Mouse (Mus musculus): Measurements from ENCODE around the gene Alox5ap.

Gene Alox5ap

DNA sequence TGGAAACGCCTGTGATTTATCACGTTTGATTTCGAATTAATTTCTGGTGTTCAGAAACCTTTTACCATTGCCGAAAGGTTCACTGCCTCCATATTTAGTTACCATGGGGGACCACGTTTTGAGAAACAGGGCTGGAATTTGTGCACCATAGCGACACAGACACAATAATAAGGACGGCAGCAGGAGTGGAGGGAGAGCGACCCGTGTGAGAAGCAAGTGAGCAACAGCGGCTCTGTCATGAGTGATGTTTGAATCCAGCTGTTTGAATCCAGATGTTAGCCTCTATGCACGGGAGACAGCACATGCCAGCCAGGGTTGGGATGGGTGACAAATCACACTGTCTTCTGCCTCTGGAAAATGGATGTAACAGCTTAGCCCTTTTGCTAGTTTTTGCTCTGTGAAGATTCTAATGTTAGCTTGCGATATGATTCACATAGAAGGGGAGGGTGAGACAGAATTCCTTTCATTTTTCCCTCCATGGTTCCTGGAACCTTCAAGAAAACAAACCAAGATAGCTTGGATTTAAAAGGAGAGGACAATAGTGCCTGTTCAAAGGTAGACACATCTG is 50.0 kb downstream of the Alox5ap start:
- no peak for DNase-seq (ENCODE audit: low spot score)

DNA sequence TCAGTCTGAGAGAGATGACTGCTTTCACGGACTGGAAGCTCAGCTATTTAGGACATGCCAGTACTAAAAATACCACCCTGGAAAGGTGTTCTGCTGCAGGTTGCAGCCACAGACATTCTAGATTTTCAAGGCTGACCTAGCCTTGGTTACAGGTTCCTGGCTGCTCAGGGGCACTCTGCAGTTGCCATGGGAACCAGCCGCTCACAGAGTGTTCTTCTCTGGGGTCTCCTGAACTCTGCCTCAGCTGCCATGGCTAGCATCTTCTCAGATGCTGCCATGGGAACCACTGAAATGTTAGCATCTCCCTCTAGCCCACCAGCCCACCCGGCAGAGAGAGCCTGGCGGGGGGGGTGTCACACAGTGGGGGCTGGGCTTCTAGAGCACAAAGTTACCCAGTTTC is 52.4 kb downstream of the Alox5ap start:
- DNase-seq (ENCODE audit: low spot score) = no peak

GRCm38 (mm10) chr5:149319874-149320323 is 55.3 kb downstream of the Alox5ap start:
- no peak for DNase-seq (ENCODE audit: low spot score)

DNA sequence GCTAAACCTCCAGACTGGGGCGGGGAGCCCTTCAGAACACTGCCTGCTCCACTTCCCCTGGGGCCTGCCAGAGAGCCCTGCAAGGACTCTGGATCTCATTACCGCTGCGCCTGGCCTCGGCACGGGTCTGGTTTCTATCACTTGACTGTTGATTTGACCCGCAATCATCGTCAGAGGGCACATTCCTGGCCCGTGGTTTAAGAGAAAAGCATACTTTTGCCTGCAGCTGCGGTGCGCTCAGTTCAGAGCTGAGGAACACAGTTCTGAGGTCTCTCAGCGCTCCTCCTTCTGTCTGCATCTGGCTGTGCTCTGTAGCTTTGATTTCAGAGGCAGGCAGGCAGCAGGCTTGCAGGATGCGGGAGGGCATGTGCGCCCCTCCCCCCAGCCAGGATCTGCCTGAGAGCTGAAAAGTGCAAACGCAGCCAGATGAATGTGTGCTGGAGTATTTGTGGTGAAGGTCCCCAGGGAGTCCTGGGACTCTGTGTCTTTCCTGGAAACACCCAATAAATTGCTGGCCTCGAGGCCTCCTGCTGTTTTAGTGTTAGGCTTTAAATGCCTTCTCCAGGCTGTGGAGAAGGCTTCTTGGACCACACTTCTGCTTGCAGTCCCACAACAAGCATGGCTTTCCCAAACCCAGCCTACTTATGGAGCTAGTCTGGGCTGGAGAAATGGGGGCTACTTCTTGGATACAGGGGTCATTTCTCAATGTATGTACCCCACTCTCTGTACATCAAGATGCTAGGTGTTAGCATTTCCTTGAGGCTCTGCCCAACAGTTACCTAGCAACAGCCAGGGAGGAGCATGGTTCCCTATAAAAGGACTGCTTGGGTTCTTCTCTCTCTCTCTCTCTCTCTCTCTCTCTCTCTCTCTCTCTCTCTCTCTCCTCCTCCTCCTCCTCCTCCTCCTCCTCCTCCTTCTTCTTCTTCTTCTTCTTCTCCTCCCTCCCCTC is 56.2 kb downstream of the Alox5ap start:
- no peak for DNase-seq (ENCODE audit: low spot score)

- DNase-seq (ENCODE audit: low spot score) = no peak
Measured at GRCm38 (mm10) chr5:149321909-149322841, 57.6 kb downstream of the Alox5ap start.

GRCm38 (mm10) chr5:149322938-149323553 is 58.5 kb downstream of the Alox5ap start:
- no peak for DNase-seq (ENCODE audit: low spot score)

DNA sequence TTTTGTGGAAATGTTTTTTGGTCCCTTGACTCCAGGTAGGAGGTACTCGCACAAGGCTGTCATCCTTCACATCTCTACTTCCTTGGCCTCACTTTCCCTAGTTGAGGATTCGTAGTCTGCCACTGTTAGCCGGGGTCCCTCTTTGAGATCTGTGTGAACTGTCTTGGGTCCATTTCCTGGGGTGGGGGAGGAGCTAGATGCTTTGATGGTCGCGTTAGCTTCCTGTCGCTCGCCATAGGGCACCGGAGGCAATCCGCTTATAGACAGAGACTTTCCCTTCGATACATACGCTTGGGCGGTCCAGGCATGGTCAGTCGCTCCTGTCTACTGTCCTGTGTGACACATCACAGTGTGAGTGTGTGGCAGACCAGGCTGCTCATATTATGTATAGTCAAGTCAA is 60.2 kb downstream of the Alox5ap start:
- no peak for DNase-seq (ENCODE audit: low spot score)

DNA sequence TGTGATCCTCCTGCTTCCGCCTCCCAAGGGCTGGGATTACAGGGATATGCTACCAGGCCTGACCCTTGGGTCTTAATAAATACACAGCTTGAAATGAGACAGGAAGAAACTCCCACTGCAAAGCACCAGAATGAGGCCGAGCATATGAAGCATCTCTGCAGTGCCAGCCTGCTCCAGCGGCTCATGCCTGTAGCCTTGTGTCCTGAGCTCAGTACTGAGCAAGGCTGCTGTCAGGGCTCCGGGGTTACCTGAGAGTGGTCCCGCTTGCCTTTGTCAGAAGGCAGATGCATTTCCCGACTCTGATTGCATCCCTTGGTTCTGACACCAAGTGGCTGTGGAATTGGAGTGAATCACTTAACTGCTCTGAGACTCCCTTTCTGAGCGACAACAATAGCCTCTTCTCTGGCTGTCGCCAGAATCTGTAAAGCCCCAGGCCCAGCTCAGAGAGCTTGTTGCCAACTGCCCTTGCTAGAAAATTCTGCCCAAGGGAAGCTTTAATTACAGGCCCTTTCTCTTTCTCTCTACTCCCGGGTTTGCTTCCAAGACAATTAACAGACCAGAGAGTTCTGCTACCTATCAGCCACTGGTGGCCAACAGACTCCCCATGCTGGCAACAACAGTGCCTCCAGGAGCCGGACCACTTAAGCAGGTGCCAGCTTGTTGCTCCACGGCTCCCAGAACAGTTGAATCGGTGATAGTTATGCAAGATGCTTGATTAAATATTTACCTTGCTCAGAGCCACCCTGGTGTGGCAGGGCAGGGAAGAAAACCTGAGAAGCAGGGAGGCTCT is 64.7 kb downstream of the Alox5ap start:
- no peak for DNase-seq (ENCODE audit: low spot score)

GRCm38 (mm10) chr5:149330601-149331000 is 66.0 kb downstream of the Alox5ap start:
- DNase-seq (ENCODE audit: low spot score) = no peak

DNA sequence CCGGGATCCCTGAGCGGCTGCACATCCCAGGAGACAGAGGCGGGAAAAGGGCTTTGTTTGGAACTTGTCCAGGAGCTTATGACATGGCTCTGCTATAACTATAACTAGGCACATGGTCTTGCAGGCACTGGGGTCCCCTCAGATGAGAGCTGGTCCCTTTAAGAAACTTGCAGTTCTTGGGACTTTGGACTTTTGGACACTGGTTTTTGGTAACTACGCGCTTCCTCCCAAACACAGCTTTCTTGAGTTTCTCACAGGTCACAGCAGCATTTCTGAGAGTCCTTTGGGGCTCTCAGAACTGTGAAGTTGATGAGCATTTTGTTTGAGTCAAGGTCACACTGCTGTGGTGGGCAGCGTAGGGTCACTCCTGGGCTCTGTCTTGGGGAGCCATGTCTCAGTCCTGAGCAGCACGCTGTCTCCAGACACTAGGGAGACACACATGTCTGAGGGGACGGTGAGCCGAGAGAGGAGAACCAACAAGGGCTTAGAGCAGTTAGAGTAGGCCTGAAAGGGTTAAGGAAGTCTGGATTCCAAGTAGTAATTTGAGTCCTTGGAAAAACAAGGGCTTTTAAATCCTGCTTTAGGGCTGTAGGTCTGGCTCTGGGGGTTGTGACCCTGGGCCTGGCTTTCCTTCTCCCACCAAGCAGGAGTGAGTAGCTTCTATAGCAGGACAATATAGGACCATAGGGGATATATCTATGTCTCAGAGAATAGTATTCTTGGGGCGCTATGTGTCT is 67.0 kb downstream of the Alox5ap start:
- DNase-seq (ENCODE audit: low spot score) = no peak

- DNase-seq (ENCODE audit: low spot score) = no peak
Measured at GRCm38 (mm10) chr5:149332787-149333186, 68.2 kb downstream of the Alox5ap start.

DNA sequence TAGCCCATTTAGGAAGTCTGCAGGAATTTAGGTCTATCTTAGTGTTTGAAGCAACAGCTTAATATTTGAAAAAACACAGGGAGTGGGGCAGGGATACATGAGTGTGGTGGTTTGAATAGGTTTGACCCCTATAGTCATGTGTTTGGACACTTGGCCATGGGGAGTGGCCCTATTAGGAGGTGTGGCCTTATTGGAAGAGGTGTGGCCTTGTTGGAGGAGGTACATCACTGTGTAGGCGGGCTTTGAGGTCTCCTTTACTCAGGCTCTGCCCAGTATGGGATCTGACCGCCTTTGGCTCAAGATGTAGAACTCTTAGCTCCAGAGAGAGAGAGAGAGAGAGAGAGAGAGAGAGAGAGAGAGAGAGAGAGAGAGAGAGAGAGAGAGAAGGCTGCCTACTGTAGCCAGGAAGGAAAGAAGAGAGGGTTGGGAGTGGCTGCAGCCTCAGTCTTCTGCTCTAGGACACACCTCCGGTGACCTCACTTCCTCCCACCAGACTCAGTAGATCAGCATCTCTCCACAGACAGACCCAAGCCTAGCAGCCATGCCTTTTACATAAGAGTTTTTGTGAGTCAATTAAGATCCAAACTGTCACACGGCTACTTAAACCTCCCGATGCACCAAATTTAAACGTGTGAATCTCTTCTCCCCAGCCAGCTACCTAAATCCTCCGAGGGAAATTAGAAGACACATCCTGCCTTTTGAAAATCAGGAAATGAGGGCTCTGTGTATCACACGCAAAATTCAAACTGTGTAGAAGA is 69.6 kb downstream of the Alox5ap start:
- DNase-seq (ENCODE audit: low spot score) = no peak

DNA sequence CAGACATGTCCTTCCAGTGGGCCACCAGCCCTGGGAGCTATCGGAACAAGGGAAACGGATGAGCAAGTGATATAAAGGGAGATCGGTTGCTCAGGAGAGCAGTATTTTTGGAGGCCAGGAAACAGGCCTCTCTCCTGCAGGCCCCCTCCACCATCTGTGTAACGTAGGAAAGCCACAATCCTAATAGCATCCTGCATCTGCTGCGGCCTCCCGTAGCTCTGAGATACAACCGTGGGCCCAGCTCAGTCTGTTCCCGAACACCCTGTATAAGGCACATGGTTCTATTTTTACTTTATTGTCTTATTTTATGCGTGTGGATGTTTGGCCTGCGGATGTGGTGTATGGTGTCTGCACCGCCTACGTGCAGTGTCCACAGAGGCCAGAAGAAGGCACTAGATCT is 70.4 kb downstream of the Alox5ap start:
- no peak for DNase-seq (ENCODE audit: low spot score)

- DNase-seq (ENCODE audit: low spot score) = peak; percentile 50
Measured at GRCm38 (mm10) chr5:149335563-149336238, 71.1 kb downstream of the Alox5ap start.

DNA sequence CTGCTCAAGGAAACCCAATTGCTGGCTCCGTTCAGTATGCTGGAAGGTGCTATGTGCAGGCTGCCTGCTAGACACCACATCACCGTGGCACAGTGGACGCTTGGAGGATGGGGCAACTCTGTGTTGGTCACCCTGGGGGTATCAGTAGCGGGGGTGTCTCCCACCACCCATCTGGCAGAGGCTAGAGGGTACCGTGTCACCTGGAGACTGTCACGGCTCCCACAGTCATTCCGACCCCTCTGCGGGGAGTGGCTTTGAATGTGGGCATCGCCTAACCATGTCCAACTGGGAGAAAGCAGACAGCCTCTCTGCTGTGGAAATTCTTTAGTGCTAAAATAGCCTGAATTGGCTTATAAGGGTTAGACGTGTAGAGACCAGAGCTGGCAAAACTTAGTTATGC is 72.6 kb downstream of the Alox5ap start:
- DNase-seq (ENCODE audit: low spot score) = no peak

Data from urinary bladder, postnatal 10 days (tissue).